Mouse (Mus musculus) stomach, embryonic 15.5 days (tissue): ENCODE measurements around the gene C330007P06Rik. TPM values are rescaled to one million over a fixed set of nuclear protein-coding genes. Genes with fewer than 3 reads are reported as not detected.

Source experiments
- ATAC-seq: fragments of 200-750 bp; cut with Nextera tagmentation; 2 replicates; pipeline ENCODE4 v1.8.0; 2017; ENCODE audit warnings: low read depth, moderate number of reproducible peaks, moderate TSS enrichment; ENCODE audit not compliant: insufficient read depth, low FRiP score
- H3K27ac ChIP-seq: fragments of 300-500 bp; sonication (generic); 2 replicates; pipeline ENCODE4 v1.5.1; 2015; ENCODE audit warnings: mild to moderate bottlenecking, inconsistent platforms
- H3K27me3 ChIP-seq: fragments of 300-500 bp; sonication (generic); replicated peaks from 2 replicates; pipeline ENCODE4 v1.6.1; 2015; ENCODE audit warnings: inconsistent platforms
- H3K36me3 ChIP-seq: fragments of 300-500 bp; sonication (generic); 2 replicates; pipeline ENCODE4 v1.6.1; 2015; ENCODE audit warnings: inconsistent platforms
- H3K4me1 ChIP-seq: fragments of 300-500 bp; sonication (generic); 2 replicates; pipeline ENCODE4 v1.6.1; 2015; ENCODE audit warnings: inconsistent platforms
- H3K4me2 ChIP-seq: fragments of 300-500 bp; sonication (generic); 2 replicates; pipeline ENCODE4 v1.6.1; 2015; ENCODE audit warnings: mild to moderate bottlenecking, inconsistent platforms
- H3K4me3 ChIP-seq: fragments of 300-500 bp; sonication (generic); replicated peaks from 2 replicates; pipeline ENCODE4 v1.5.1; 2015; ENCODE audit warnings: inconsistent platforms
- H3K9ac ChIP-seq: fragments of 300-500 bp; sonication (generic); 2 replicates; pipeline ENCODE4 v1.6.1; 2015; ENCODE audit warnings: inconsistent platforms
- H3K9me3 ChIP-seq: fragments of 300-500 bp; sonication (generic); 2 replicates; pipeline ENCODE4 v1.6.1; 2016; ENCODE audit warnings: inconsistent platforms
- WGBS: fragments of 180-500 bp; shearing (Covaris S2); methylation state at CpG from one replicate; pipeline ENCODE4 v1.1.7; 2015; 5-methylcytosine and 5-hydroxymethylcytosine counted together
- polyA plus RNA-seq: library from polyadenylated mRNA; unstranded; fragments of >200 nt; fragmentation: Nextera tagmentation; extraction: Ambion mirVana; gene quantifications from 2 replicates; pipeline ENCODE4 v1.2.1, GENCODE M21; 2015

The C330007P06Rik gene
- polyA plus RNA-seq, 1 experiment from 2014 or later: 26.9 TPM

GRCm38 (mm10) chrX:36794571-36794970, 79.3 kb downstream of the C330007P06Rik start:
- no peak overlapping the region for H3K27ac ChIP-seq
- 54% methylated on average over 5 of the region's 5 CpGs for WGBS
- no peak for ATAC-seq

GRCm38 (mm10) chrX:36789360-36789759, 84.6 kb downstream of the C330007P06Rik start:
- no peaks in the 10 kb centered on the region for H3K4me1 ChIP-seq
- no peak overlapping the region for H3K4me3 ChIP-seq
- 57% methylated on average over 4 of the region's 4 CpGs for WGBS
- H3K27ac ChIP-seq: no peak overlapping the region
- H3K9me3 ChIP-seq: no peaks in the 10 kb centered on the region
- no peak for ATAC-seq
- no peak overlapping the region for H3K4me2 ChIP-seq
- H3K36me3 ChIP-seq: no peaks in the 10 kb centered on the region
- no peak overlapping the region for H3K9ac ChIP-seq
- H3K27me3 ChIP-seq: no peaks in the 10 kb centered on the region

More at GRCm38 (mm10) chrX:36794571-36794970, 79.3 kb downstream of the C330007P06Rik start:
- Histone ChIP-seq H3K4me3 (no peak overlapping the region), H3K36me3 (peaks cover 3% of the 10 kb centered on the region; the same call in 1 of the 2 replicates), H3K9me3 (no peaks in the 10 kb centered on the region), H3K4me2 (no peak overlapping the region), H3K27me3 (no peaks in the 10 kb centered on the region), H3K4me1 (no peaks in the 10 kb centered on the region), H3K9ac (no peak overlapping the region)

- Histone ChIP-seq H3K4me3 (no peak overlapping the region), H3K4me2 (no peak overlapping the region), H3K27me3 (no peaks in the 10 kb centered on the region), H3K36me3 (no peaks in the 10 kb centered on the region), H3K9me3 (no peaks in the 10 kb centered on the region), H3K9ac (no peak overlapping the region), H3K4me1 (no peaks in the 10 kb centered on the region), H3K27ac (no peak overlapping the region)
- whole genome bisulfite sequencing: 66% methylated on average over 4 of the region's 4 CpGs
- ATAC-seq: no peak
Measured at GRCm38 (mm10) chrX:36777694-36778093, 96.2 kb downstream of the C330007P06Rik start.

- ATAC-seq: no peak
- Histone ChIP-seq H3K9ac (no peak overlapping the region), H3K4me3 (no peak overlapping the region), H3K4me1 (no peaks in the 10 kb centered on the region), H3K9me3 (no peaks in the 10 kb centered on the region), H3K4me2 (no peak overlapping the region), H3K27me3 (no peaks in the 10 kb centered on the region), H3K36me3 (no peaks in the 10 kb centered on the region), H3K27ac (no peak overlapping the region)
- WGBS: 85% methylated on average over 5 of the region's 5 CpGs
Measured at GRCm38 (mm10) chrX:36775520-36775919, 98.4 kb downstream of the C330007P06Rik start.

Other genes starting within 250 kb of the C330007P06Rik start
- 2.1 TPM in 2 replicates for gene Akap17b, start 228.7 kb downstream of the C330007P06Rik start, polyA plus RNA-seq
- gene Slc25a43, start 130.5 kb downstream of the C330007P06Rik start, polyA plus RNA-seq: 1.9 and 2.1 TPM in 2 replicates
- gene Slc25a5, start 78.5 kb downstream of the C330007P06Rik start, polyA plus RNA-seq: 736 and 754 TPM in 2 replicates
- 114 and 115 TPM in 2 replicates for gene Ube2a, start 211 bp downstream of the C330007P06Rik start, polyA plus RNA-seq
- 1.6 and 1.9 TPM in 2 replicates for gene Nkrf, start 28.8 kb upstream of the C330007P06Rik start, polyA plus RNA-seq
- 15.9 and 16.2 TPM in 2 replicates for gene Sept6, start 117.7 kb upstream of the C330007P06Rik start, polyA plus RNA-seq
- gene Sowahd, start 174.7 kb upstream of the C330007P06Rik start, polyA plus RNA-seq: 0.10 and 0.17 TPM in 2 replicates
- gene Rpl39, start 211.3 kb upstream of the C330007P06Rik start, polyA plus RNA-seq: 527 and 550 TPM in 2 replicates
- 22.3 and 23.6 TPM in 2 replicates for gene Upf3b, start 236.2 kb upstream of the C330007P06Rik start, polyA plus RNA-seq